Mouse (Mus musculus): ENCODE results near the gene Slc3a1.

Gene Slc3a1

GRCm38 (mm10) chr17:85037855-85038254 is 9.7 kb downstream of the Slc3a1 start:
- DNase-seq (ENCODE audit: low spot score), result no peak

DNA sequence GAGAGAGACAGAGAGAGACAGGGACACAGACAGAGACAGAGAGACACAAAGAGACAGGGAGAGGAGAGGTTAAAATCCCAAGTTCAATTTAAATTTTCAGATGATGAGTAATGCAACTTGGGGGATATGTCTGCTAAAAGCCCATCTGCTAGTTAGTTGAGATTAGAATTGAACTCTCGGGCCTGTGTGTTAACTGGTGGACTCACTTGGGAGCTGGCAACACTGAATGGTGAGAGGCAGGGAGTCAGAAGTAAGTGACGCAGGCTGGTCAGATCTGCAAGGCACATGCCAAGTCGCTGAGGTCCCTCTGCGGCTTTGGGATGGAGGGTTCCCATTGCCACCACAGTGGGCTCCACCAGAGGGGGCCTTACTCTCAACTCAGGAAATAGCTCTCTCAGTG is 10.1 kb downstream of the Slc3a1 start:
- no peak for DNase-seq (ENCODE audit: low spot score)

- no peak for DNase-seq (ENCODE audit: low spot score)
Measured at GRCm38 (mm10) chr17:85038761-85039160, 10.6 kb downstream of the Slc3a1 start.

DNA sequence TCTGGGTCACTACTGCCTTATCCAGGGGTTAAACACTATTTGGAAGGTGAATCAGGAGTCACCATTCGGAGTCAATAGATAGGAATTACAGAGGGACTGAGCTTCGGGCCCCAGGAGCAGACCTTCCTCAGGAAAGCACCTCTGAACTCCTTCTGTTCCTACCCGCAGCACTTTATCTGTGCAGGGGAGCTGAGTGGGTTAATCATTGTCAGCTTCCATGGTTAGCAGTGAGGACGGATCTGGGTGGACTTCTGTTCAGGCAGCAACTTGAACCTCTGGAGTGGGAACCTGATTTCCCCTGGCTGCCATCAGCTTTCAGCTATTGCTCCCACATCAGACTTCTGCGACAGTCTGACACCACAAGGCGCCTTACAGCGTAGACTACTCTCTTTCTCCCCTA is 12.7 kb downstream of the Slc3a1 start:
- DNase-seq (ENCODE audit: low spot score), result no peak

- DNase-seq (ENCODE audit: low spot score), result no peak
Measured at GRCm38 (mm10) chr17:85042419-85042818, 14.2 kb downstream of the Slc3a1 start.

DNA sequence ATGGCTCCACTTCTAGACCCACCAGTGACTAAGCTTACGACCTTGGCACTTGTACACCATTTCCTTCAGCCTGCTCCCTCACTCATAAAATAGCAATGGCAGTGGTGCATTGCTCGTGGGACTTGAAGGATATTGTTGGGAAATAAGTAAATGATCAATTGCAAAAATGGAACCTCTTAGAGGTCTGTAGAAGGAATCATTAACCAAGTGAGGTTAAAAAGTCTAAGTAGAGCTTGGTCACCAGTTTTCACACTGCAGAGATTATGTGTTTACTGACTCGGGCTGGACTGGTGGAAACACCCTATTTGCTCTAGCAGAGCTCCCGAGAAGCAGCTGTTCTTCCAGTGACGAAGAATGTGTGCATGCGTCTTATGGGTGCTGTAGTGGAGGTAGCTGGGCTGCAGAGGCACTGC is 15.2 kb downstream of the Slc3a1 start:
- DNase-seq (ENCODE audit: low spot score), result no peak

DNA sequence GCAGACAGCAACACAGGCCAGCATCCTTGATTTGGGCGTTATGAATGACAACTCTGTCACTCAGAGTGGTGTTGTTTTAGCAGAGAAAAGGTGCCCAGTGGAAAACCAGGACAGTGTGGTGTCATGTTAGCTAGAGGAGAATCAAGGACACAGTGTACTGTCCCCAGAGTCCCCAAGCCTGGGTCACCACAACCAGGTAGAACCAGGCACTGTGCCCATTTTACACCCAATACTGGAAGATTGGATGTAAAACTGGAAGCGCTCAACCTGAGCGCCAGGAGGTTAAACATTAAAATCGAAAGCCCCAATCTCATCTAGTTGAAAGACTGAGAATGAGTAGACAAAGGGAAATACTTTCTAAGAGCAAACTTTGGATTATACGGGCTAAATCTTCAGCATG is 16.3 kb downstream of the Slc3a1 start:
- DNase-seq (ENCODE audit: low spot score), result no peak

- DNase-seq (ENCODE audit: low spot score), result no peak
Measured at GRCm38 (mm10) chr17:85045160-85045559, 17.0 kb downstream of the Slc3a1 start.

DNA sequence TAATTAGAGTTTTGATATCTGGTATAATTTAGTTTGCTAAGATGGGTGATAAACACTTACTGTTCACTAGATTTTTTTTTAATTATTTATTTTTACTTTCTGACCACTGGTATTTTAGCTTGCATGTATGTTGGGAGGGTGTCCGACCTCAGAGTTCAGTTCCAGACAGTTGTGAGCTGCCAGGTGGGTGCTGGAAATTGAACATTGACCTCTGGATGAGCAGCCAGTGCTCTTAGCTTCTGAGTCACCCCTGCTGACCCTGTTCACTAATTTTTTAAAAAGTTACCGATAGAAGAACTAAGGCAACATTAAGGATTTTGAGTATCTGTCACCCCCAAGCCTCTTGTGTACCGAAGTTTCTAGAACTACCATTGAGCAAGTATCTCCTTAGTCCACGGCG is 20.2 kb downstream of the Slc3a1 start:
- DNase-seq (ENCODE audit: low spot score), result no peak

DNA sequence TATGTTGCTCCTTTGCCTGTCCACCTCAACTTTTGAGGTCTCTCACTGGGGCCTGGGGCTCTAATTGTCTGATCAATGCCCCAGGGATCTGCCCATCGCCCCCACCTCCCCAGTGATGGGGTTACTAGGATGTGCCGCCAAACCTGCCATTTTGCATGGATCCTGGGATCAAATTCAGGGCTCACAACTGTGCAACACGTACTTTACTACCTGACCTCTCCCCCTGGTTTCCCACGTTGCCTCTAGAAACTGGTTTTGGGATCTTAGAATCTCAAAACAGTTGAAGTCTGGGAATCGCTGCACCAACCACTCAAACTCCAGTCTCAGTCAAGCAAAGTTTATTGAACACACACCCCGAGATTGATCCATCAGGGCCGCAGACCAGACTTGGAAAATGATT is 30.1 kb downstream of the Slc3a1 start:
- no peak for DNase-seq (ENCODE audit: low spot score)

DNA sequence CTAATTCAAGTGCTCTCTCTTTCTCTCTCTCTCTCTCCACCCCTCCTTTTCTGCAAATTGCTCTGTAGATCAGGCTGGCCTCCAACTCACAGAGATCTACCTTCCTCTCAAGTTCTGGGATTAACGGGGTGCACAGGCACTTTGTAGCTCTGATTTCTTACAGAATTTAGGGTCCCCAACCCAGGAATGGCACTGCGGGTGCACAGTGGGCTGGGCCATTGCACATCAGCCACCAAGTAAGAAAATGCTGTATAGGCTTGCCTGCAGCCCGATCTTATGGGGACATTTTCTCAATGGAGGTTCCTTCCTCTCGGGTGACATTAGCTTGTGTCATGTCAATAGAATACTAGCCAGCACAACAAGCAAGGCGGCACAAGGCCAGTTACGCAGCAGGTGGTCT is 31.0 kb downstream of the Slc3a1 start:
- no peak for DNase-seq (ENCODE audit: low spot score)

DNA sequence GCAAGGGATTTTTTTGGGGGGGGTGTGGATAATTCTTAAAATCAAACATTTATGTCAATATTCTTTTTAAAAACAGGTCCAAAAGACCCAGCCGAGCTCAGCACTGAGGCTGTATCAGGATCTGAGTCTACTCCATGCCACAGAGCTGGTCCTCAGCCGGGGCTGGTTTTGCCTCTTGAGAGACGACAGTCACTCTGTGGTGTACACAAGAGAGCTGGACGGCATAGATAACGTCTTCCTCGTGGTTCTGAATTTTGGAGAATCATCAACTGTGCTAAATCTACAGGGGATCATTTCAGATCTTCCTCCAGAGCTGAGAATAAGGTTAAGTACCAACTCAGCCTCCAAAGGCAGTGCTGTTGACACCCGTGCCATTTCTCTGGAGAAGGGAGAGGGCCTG is 35.4 kb downstream of the Slc3a1 start:
- no peak for DNase-seq (ENCODE audit: low spot score)

- DNase-seq (ENCODE audit: low spot score), result no peak
Measured at GRCm38 (mm10) chr17:85067331-85067730, 39.2 kb downstream of the Slc3a1 start.

- DNase-seq (ENCODE audit: low spot score), result no peak
Measured at GRCm38 (mm10) chr17:85070658-85071057, 42.5 kb downstream of the Slc3a1 start.

- no peak for DNase-seq (ENCODE audit: low spot score)
Measured at GRCm38 (mm10) chr17:85071088-85071775, 43.1 kb downstream of the Slc3a1 start.

- DNase-seq (ENCODE audit: low spot score), result no peak
Measured at GRCm38 (mm10) chr17:85072383-85072782, 44.2 kb downstream of the Slc3a1 start.

DNA sequence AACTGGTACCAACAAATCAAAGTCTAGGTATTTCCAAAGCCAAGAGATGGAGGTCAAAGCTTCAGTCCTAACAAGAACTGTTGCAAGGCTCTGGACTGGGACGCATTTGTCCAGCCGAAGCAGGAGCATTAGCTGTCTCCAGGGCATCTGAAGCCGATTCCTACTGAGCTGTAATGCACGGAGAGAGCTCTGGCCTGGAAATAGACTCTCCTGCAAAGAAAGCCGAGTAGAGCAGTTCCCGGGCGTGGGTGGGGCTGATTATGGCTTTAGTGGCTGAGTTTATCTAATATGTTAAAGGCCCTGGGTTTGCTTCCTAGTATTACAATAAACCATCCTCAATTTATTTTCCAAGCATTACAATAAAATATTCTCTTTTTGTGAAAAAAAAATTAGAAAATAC is 45.0 kb downstream of the Slc3a1 start:
- DNase-seq (ENCODE audit: low spot score), result no peak

GRCm38 (mm10) chr17:85074083-85074482 is 45.9 kb downstream of the Slc3a1 start:
- DNase-seq (ENCODE audit: low spot score), result no peak

DNA sequence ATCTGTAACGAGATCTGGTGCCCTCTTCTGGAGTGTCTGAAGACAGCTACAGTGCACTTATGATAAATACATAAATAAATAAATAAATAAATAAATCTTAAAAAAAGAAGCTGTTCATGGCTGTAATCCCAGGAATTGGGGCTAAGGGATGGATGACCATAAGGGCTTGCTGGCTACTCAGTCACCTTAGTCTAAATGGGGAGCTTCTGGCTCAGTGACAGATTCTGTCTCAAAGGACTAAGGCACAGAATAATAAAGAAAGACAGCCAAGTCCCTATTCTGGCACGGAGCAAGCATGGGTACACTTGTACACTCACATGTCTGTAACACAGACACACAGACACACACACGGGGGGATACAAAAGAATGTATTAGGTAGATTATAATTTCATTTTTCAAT is 51.1 kb downstream of the Slc3a1 start:
- no peak for DNase-seq (ENCODE audit: low spot score)

GRCm38 (mm10) chr17:85080781-85081180 is 52.6 kb downstream of the Slc3a1 start:
- no peak for DNase-seq (ENCODE audit: low spot score)

DNA sequence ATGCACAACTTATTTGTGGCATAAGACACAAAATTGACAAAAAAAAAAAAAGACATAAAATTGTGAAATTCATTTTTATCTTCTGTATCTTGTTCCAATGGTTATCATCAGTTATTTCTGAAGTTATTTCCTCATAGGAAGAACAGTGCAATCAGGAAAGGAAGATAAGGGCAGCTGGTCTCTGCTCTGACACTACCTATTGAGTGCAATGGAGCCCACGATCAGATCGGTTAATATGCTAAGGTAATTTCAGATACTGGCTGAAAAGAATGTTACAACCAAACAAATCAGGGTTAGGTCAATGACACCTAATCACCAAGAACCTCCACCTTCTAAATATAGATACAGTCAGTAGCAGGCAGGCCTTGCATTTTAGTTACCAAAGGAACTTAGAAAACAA is 57.2 kb downstream of the Slc3a1 start:
- no peak for DNase-seq (ENCODE audit: low spot score)

DNA sequence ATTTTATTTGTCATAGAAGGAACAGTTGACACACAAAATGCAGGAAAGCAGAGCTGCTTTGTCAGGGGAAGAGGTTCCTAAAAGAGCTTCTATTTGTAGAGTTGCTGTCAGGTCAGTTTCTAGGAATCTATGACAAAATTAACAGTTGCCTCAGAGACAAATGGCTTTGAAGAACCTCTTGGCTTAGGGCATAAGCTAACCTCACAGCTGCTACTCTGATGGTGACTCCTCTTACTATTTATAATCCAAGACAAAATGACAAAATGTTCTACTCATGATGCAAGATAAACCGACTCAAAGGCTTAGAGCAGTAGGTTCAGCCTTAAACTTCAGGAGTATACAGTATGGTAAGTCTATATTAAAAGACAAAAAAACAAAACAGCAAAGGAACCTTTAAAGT is 58.3 kb downstream of the Slc3a1 start:
- no peak for DNase-seq (ENCODE audit: low spot score)

DNA sequence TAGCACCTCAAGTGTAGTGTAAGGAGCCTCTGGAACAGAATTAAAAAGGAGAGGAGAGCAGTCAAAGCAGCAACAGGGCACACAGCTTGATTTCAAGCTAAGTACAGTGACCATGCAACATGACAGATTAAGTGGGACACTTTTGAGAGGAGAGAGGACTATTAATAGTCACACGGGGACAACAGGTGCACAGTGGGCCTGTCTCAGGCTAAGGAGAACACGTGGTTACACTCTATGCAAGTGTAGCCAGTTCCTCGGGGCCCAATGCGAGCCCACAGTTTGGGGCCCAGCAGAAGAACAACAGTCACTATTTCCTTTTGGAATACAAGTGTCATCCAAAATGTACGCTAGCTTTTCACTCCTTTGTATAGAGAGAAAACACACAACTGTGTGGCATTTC is 59.4 kb downstream of the Slc3a1 start:
- DNase-seq (ENCODE audit: low spot score), result no peak

GRCm38 (mm10) chr17:85088401-85088800 is 60.2 kb downstream of the Slc3a1 start:
- no peak for DNase-seq (ENCODE audit: low spot score)

DNA sequence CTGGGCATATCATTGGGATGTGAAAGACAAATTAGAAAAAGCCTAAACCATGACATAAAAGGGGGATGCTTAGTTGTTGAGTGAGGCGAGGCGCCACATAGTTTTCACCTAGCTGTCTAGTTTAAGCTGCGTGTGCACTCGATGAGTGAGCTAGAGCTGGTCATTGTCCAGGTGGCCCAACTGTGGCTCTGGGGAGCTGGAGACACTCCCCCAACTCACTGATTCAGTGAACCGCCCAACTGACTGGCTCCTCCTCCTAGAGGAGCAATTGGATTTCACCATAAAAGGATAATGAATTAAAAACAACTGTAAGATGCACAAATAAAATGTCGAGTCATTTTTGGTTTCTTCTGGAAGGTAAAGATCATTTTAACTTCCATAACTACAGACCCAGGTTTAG is 60.8 kb downstream of the Slc3a1 start:
- no peak for DNase-seq (ENCODE audit: low spot score)

Data from ovary, adult 18-20 months (tissue).